Mouse (Mus musculus) limb, embryonic 13.5 days (tissue): ENCODE results near the gene Rwdd3. TPM values are rescaled to one million over a fixed set of nuclear protein-coding genes. Genes with fewer than 3 reads are reported as not detected.

Experiments
- ATAC-seq: fragments of 200-750 bp; cut with Nextera tagmentation; 2 replicates; pipeline ENCODE4 v1.8.0; 2017; ENCODE audit warnings: low read depth, moderate number of reproducible peaks, moderate TSS enrichment; ENCODE audit not compliant: low FRiP score
- H3K27ac ChIP-seq: fragments of 300-500 bp; sonication (generic); 2 replicates; pipeline ENCODE4 v1.5.1; 2015; ENCODE audit warnings: inconsistent platforms, mild to moderate bottlenecking, moderate library complexity
- H3K27me3 ChIP-seq: fragments of 300-500 bp; sonication (generic); 2 replicates; pipeline ENCODE4 v1.6.1; 2015; ENCODE audit warnings: mild to moderate bottlenecking, inconsistent platforms
- H3K36me3 ChIP-seq: fragments of 300-500 bp; sonication (generic); 2 replicates; pipeline ENCODE4 v1.6.1; 2015; ENCODE audit warnings: inconsistent platforms, mild to moderate bottlenecking, moderate library complexity
- H3K4me1 ChIP-seq: fragments of 300-500 bp; sonication (generic); 2 replicates; pipeline ENCODE4 v1.6.1; 2015; ENCODE audit warnings: inconsistent platforms
- H3K4me2 ChIP-seq: fragments of 300-500 bp; sonication (generic); replicated peaks from 2 replicates; pipeline ENCODE4 v1.6.1; 2015; ENCODE audit warnings: inconsistent platforms, mild to moderate bottlenecking, moderate library complexity
- H3K4me3 ChIP-seq: fragments of 300-500 bp; sonication (generic); 2 replicates; pipeline ENCODE4 v1.5.1; 2015; ENCODE audit warnings: moderate library complexity, mild to moderate bottlenecking, inconsistent platforms
- H3K9ac ChIP-seq: fragments of 300-500 bp; sonication (generic); 2 replicates; pipeline ENCODE4 v1.6.1; 2015; ENCODE audit warnings: mild to moderate bottlenecking, inconsistent platforms
- H3K9me3 ChIP-seq: fragments of 300-500 bp; sonication (generic); 2 replicates; pipeline ENCODE4 v1.6.1; 2016; ENCODE audit warnings: inconsistent platforms
- WGBS: fragments of 180-500 bp; shearing (Covaris S2); methylation state at CpG from one replicate; pipeline ENCODE4 v1.1.7; 2015; 5-methylcytosine and 5-hydroxymethylcytosine counted together
- polyA plus RNA-seq: library from polyadenylated mRNA; unstranded; fragments of >200 nt; fragmentation: Nextera tagmentation; extraction: Ambion mirVana; gene quantifications from 2 replicates; pipeline ENCODE4 v1.2.1, GENCODE M21; 2015

The Rwdd3 gene
- polyA plus RNA-seq, 1 experiment from 2014 or later: 9.1 TPM

- WGBS: 84% methylated on average over 1 of the region's 1 CpGs
- Histone ChIP-seq H3K4me2 (no peak overlapping the region), H3K36me3 (no peaks in the 10 kb centered on the region), H3K4me3 (no peak overlapping the region), H3K9ac (no peak overlapping the region), H3K9me3 (no peaks in the 10 kb centered on the region), H3K27me3 (no peaks in the 10 kb centered on the region), H3K4me1 (peaks cover 5% of the 10 kb centered on the region; the same call in 1 of the 2 replicates), H3K27ac (no peak overlapping the region)
- ATAC-seq: no peak
Measured at GRCm38 (mm10) chr3:121176011-121176410, 4.5 kb upstream of the Rwdd3 start.

GRCm38 (mm10) chr3:121174248-121174945 lies 2.9 kb upstream of the Rwdd3 start:
- 82% methylated on average over 9 of the region's 9 CpGs for WGBS
- Histone ChIP-seq H3K36me3 (no peaks in the 10 kb centered on the region), H3K9ac (no peak overlapping the region), H3K9me3 (no peaks in the 10 kb centered on the region), H3K4me3 (no peak overlapping the region), H3K4me2 (no peak overlapping the region), H3K4me1 (peaks cover 9% of the 10 kb centered on the region; the same call in 1 of the 2 replicates), H3K27ac (no peak overlapping the region), H3K27me3 (no peaks in the 10 kb centered on the region)
- ATAC-seq: no peak

DNA sequence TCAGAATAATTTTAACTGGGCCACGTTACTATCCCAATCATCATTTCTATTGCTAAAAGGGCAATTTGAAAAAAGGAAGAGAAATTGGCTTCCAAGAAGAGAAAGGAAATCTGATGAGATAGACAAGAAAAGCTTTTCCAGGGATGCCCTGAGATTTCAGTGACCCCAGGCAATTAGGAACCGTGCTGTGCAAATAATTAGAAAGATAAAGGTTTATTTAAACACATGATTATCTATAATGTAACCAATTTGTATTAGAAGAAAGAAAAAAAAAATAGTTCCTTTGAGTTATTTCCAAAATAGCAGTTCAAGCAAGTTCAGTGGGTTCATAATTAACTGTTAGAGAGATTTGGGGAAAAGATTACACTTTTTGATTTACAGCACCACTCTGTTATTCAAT lies 1.2 kb upstream of the Rwdd3 start:
- Histone ChIP-seq H3K9ac (no peak overlapping the region), H3K4me1 (peaks cover 9% of the 10 kb centered on the region; the same call in 1 of the 2 replicates), H3K36me3 (no peaks in the 10 kb centered on the region), H3K4me3 (no peak overlapping the region), H3K27me3 (no peaks in the 10 kb centered on the region), H3K4me2 (no peak overlapping the region), H3K9me3 (no peaks in the 10 kb centered on the region), H3K27ac (no peak overlapping the region)
- WGBS: 88% methylated on average over 2 of the region's 2 CpGs
- no peak for ATAC-seq

DNA sequence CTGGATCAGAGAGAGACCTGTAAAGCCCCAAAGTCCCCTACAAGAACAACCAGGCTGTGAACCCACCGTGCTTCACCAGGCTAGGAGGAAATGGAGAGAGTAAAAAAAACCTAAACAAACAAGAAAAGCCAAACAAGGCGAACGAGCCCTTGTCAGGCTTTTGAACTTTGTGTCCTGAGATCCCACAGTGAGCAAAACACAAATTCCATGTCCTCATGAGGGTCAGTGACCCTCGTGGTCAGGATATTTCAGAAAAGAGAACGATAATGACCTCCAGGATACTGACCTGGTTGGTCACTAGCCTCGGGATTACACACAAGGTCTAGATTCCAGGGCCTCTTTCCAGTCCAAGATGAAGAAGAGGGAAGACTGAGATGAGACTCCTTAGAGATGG lies 374 bp upstream of the Rwdd3 start:
- Histone ChIP-seq H3K4me2 (peak overlapping the region; percentile 71), H3K9me3 (no peaks in the 10 kb centered on the region), H3K4me1 (peaks cover 9% of the 10 kb centered on the region; the same call in 1 of the 2 replicates), H3K36me3 (no peaks in the 10 kb centered on the region), H3K4me3 (peak overlapping the region; percentile 64), H3K9ac (no peak overlapping the region), H3K27ac (no peak overlapping the region), H3K27me3 (no peaks in the 10 kb centered on the region)
- ATAC-seq: no peak
- WGBS: 45% methylated on average over 6 of the region's 6 CpGs

- no peak for ATAC-seq
- H3K27ac ChIP-seq: no peak overlapping the region
- H3K4me2 ChIP-seq: peak overlapping the region; percentile 71
Measured at GRCm38 (mm10) chr3:121170631-121171030, 864 bp downstream of the Rwdd3 start.

GRCm38 (mm10) chr3:121169092-121169942 lies 2.2 kb downstream of the Rwdd3 start:
- H3K4me1 ChIP-seq: peaks cover 12% of the 10 kb centered on the region; the same call in 1 of the 2 replicates

More at GRCm38 (mm10) chr3:121170631-121171030, 864 bp downstream of the Rwdd3 start:
- peaks cover 9% of the 10 kb centered on the region; the same call in 1 of the 2 replicates for H3K4me1 ChIP-seq
- no peaks in the 10 kb centered on the region; the same call in 1 of the 2 replicates for H3K9me3 ChIP-seq
- peak overlapping the region; percentile 64 for H3K4me3 ChIP-seq
- WGBS: 47% methylated on average over 7 of the region's 7 CpGs
- H3K36me3 ChIP-seq: peaks cover 4% of the 10 kb centered on the region; the same call in 1 of the 2 replicates
- H3K9ac ChIP-seq: 0 out of 2 replicates have a peak overlapping the region, but pooled peaks have one; percentile 70
- no peaks in the 10 kb centered on the region for H3K27me3 ChIP-seq

DNA sequence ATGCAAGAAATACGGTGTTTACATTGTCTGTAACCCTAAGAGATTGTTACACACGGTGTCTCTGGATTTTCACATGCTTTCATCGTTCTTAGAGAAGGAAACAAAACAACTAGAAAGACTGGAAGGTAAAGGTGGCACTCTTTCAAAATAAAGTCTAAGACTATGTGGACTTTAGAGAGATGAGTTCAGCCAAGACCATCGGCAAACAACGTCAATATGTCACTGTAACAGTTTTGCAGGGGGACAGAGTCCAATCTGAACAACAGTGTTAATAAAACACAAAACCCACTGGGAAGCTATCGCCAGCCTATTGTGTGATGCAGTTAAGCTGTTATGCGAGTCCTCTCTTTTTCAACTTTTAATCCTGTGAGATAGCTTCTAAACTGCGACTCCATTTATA lies 2.9 kb downstream of the Rwdd3 start:
- Histone ChIP-seq H3K4me3 (no peak overlapping the region), H3K9me3 (no peaks in the 10 kb centered on the region; the same call in 1 of the 2 replicates), H3K9ac (no peak overlapping the region), H3K4me1 (peaks cover 12% of the 10 kb centered on the region; the same call in 1 of the 2 replicates), H3K4me2 (no peak overlapping the region), H3K36me3 (peaks cover 4% of the 10 kb centered on the region; the same call in 1 of the 2 replicates), H3K27me3 (no peaks in the 10 kb centered on the region), H3K27ac (no peak overlapping the region)
- no peak for ATAC-seq
- WGBS: 91% methylated on average over 8 of the region's 8 CpGs

More at GRCm38 (mm10) chr3:121169092-121169942, 2.2 kb downstream of the Rwdd3 start:
- H3K4me3 ChIP-seq: no peak overlapping the region
- H3K9me3 ChIP-seq: no peaks in the 10 kb centered on the region; the same call in 1 of the 2 replicates
- no peak for ATAC-seq
- no peak overlapping the region for H3K4me2 ChIP-seq
- H3K9ac ChIP-seq: no peak overlapping the region
- H3K36me3 ChIP-seq: peaks cover 4% of the 10 kb centered on the region; the same call in 1 of the 2 replicates
- no peaks in the 10 kb centered on the region for H3K27me3 ChIP-seq
- WGBS: 84% methylated on average over 15 of the region's 15 CpGs
- H3K27ac ChIP-seq: no peak overlapping the region

- no peak for ATAC-seq
- Histone ChIP-seq H3K36me3 (peaks cover 4% of the 10 kb centered on the region; the same call in 1 of the 2 replicates), H3K27me3 (no peaks in the 10 kb centered on the region), H3K9ac (no peak overlapping the region), H3K27ac (no peak overlapping the region), H3K4me1 (peaks cover 16% of the 10 kb centered on the region), H3K4me3 (no peak overlapping the region), H3K4me2 (no peak overlapping the region), H3K9me3 (no peaks in the 10 kb centered on the region; the same call in 1 of the 2 replicates)
- 42% methylated on average over 7 of the region's 7 CpGs for WGBS
Measured at GRCm38 (mm10) chr3:121163271-121163819, 8.2 kb downstream of the Rwdd3 start.

- H3K4me1 ChIP-seq: peaks cover 21% of the 10 kb centered on the region
- no peak for ATAC-seq
- H3K4me2 ChIP-seq: no peak overlapping the region
- H3K27me3 ChIP-seq: no peaks in the 10 kb centered on the region
- no peak overlapping the region for H3K9ac ChIP-seq
- WGBS: 41% methylated on average over 2 of the region's 2 CpGs
- H3K27ac ChIP-seq: no peak overlapping the region
- H3K36me3 ChIP-seq: peaks cover 3% of the 10 kb centered on the region; the same call in 1 of the 2 replicates
- no peak overlapping the region for H3K4me3 ChIP-seq
- no peaks in the 10 kb centered on the region; the same call in 1 of the 2 replicates for H3K9me3 ChIP-seq
Measured at GRCm38 (mm10) chr3:121161661-121162060, 9.8 kb downstream of the Rwdd3 start.

- Histone ChIP-seq H3K36me3 (no peaks in the 10 kb centered on the region), H3K4me2 (no peak overlapping the region), H3K9ac (no peak overlapping the region), H3K27me3 (no peaks in the 10 kb centered on the region), H3K27ac (no peak overlapping the region), H3K4me3 (no peak overlapping the region), H3K9me3 (no peaks in the 10 kb centered on the region), H3K4me1 (peaks cover 28% of the 10 kb centered on the region)
- ATAC-seq: no peak
- WGBS: 51% methylated on average over 4 of the region's 4 CpGs
Measured at GRCm38 (mm10) chr3:121160424-121160823, 11.1 kb downstream of the Rwdd3 start.

- Histone ChIP-seq H3K9me3 (no peaks in the 10 kb centered on the region), H3K27me3 (no peaks in the 10 kb centered on the region), H3K4me3 (no peak overlapping the region), H3K4me1 (peaks cover 27% of the 10 kb centered on the region), H3K4me2 (no peak overlapping the region), H3K9ac (no peak overlapping the region), H3K27ac (no peak overlapping the region), H3K36me3 (no peaks in the 10 kb centered on the region)
- no peak for ATAC-seq
- 75% methylated on average over 10 of the region's 10 CpGs for WGBS
Measured at GRCm38 (mm10) chr3:121159566-121159965, 11.9 kb downstream of the Rwdd3 start.
